Mouse (Mus musculus): ENCODE data around the gene Mkrn2. TPM values are rescaled to one million over a fixed set of nuclear protein-coding genes. Genes with fewer than 3 reads are reported as not detected.

Mkrn2 gene
- total and polyA plus RNA-seq, 2 experiments from 2014 or later, result 19.1 to 34.4 TPM

DNA sequence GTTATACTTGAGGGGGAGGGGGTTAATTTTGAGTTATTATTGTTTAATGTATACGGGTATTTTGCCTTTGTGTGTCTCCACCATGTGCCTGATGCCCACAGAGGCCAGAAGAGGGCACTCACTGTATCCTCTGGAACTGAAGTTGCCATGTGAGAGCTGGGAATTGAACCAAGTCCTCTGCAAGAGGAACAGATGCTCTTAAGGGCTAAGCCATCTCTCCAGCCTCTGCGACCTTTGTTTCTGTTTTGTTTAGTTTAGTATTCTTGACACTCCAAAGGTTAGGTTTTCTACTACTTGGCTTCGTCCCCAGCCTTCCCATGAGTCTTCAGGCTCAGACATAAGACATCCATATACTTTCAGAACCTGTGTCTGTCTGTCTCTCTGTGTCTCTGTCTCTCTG lies 17.5 kb upstream of the Mkrn2 start:
- Histone ChIP-seq H3K9ac (replicated peaks; ENCODE audit: low read length, poor library complexity, severe bottlenecking) (no peak overlapping the region), H3K9me3 (ENCODE audit: low read length) (no peaks in the 10 kb centered on the region), H3K27ac (ENCODE audit: low read depth, low read length) (no peak overlapping the region), H3K4me3 (ENCODE audit: low read depth, low read length) (no peak overlapping the region), H3K4me2 (ENCODE audit: low read depth, low read length, poor library complexity, severe bottlenecking) (no peak overlapping the region), H3K4me1 (ENCODE audit: insufficient read depth, low read length) (no peaks in the 10 kb centered on the region), H3K27me3 (ENCODE audit: insufficient read depth, low read length) (no peaks in the 10 kb centered on the region), H3K36me3 (ENCODE audit: insufficient read depth, low read length) (peaks cover 9% of the 10 kb centered on the region; the same call in 1 of the 2 replicates)
- DNase-seq (ENCODE audit: low spot score) (no peak), ATAC-seq (ENCODE audit: low FRiP score) (no peak)
- whole genome bisulfite sequencing, result 84% methylated on average over 3 of the region's 3 CpGs
- TF ChIP-seq CTCF (IDR thresholded peaks at IDR 0.05), result no peak

GRCm38 (mm10) chr6:115586321-115586720 lies 15.4 kb upstream of the Mkrn2 start:
- H3K27ac ChIP-seq (ENCODE audit: low read depth, low read length), result no peak overlapping the region
- H3K27me3 ChIP-seq (ENCODE audit: insufficient read depth, low read length), result no peaks in the 10 kb centered on the region
- DNase-seq (ENCODE audit: low spot score) (no peak), ATAC-seq (ENCODE audit: low FRiP score) (no peak)
- no peaks in the 10 kb centered on the region for H3K9me3 ChIP-seq (ENCODE audit: low read length)
- no peak overlapping the region for H3K4me2 ChIP-seq (ENCODE audit: low read depth, low read length, poor library complexity, severe bottlenecking)
- no peaks in the 10 kb centered on the region for H3K4me1 ChIP-seq (ENCODE audit: insufficient read depth, low read length)
- no peak overlapping the region for H3K9ac ChIP-seq (replicated peaks; ENCODE audit: low read length, poor library complexity, severe bottlenecking)
- H3K4me3 ChIP-seq (ENCODE audit: low read depth, low read length), result no peak overlapping the region
- no peaks in the 10 kb centered on the region for H3K36me3 ChIP-seq (ENCODE audit: insufficient read depth, low read length)
- no peak for TF ChIP-seq CTCF (IDR thresholded peaks at IDR 0.05)
- WGBS, result 86% methylated on average over 10 of the region's 10 CpGs

DNA sequence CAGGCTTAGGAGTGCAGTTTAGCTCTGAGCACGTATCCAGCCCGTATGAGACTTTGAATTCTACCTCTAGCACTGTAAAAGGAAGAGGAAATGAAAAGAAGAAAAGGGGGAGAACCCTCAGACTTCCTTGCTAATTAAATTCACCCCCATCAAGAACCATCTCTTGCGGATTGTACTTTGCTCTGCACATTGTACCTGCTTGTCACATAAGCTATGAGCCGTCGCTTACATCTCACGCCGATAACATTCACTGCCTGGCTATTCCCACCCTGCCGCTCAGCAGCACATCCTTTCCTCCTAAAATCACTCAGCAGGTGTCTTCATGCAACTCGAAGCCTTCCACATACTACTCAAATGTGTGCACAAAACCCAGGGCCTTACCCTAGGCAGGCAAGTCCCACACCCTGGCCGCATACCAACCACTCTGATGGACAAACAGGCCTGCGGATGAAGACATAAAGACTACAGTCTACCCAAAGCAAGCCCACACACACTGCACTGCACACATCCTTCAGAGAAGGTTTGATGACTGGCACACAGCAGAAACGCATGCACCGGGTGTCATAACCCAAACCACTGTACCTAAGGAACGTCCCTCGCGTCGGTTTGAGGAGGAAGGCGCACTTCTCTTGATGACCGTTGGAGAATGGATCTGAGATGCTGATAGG lies 9.9 kb upstream of the Mkrn2 start:
- no peak overlapping the region for H3K27ac ChIP-seq (ENCODE audit: low read depth, low read length)
- ATAC-seq (ENCODE audit: low FRiP score) (no peak), DNase-seq (ENCODE audit: low spot score) (no peak)
- H3K9me3 ChIP-seq (ENCODE audit: low read length), result no peaks in the 10 kb centered on the region
- no peaks in the 10 kb centered on the region for H3K36me3 ChIP-seq (ENCODE audit: insufficient read depth, low read length)
- WGBS, result 87% methylated on average over 19 of the region's 19 CpGs
- no peak overlapping the region for H3K9ac ChIP-seq (replicated peaks; ENCODE audit: low read length, poor library complexity, severe bottlenecking)
- no peaks in the 10 kb centered on the region for H3K4me1 ChIP-seq (ENCODE audit: insufficient read depth, low read length)
- H3K4me2 ChIP-seq (ENCODE audit: low read depth, low read length, poor library complexity, severe bottlenecking), result no peak overlapping the region
- H3K27me3 ChIP-seq (ENCODE audit: insufficient read depth, low read length), result no peaks in the 10 kb centered on the region; the same call in 1 of the 2 replicates
- TF ChIP-seq CTCF (IDR thresholded peaks at IDR 0.05), result no peak
- H3K4me3 ChIP-seq (ENCODE audit: low read depth, low read length), result no peak overlapping the region

GRCm38 (mm10) chr6:115592458-115592857 lies 9.2 kb upstream of the Mkrn2 start, which contains the start of gene Mkrn2os:
Gene Mkrn2os (minus strand): TSS chr6:115592576.
- Histone ChIP-seq H3K36me3 (ENCODE audit: insufficient read depth, low read length) (no peaks in the 10 kb centered on the region), H3K27ac (ENCODE audit: low read depth, low read length) (no peak within 1 kb of the TSS), H3K27me3 (ENCODE audit: insufficient read depth, low read length) (no peaks in the 10 kb centered on the region; the same call in 1 of the 2 replicates), H3K4me2 (ENCODE audit: low read depth, low read length, poor library complexity, severe bottlenecking) (no peak within 1 kb of the TSS), H3K9me3 (ENCODE audit: low read length) (no peaks in the 10 kb centered on the region), H3K4me3 (ENCODE audit: low read depth, low read length) (no peak within 1 kb of the TSS), H3K9ac (replicated peaks; ENCODE audit: low read length, poor library complexity, severe bottlenecking) (no peak within 1 kb of the TSS), H3K4me1 (ENCODE audit: insufficient read depth, low read length) (no peaks in the 10 kb centered on the region)
- ATAC-seq (ENCODE audit: low FRiP score) (no peak), DNase-seq (ENCODE audit: low spot score) (no peak)
- no peak for TF ChIP-seq CTCF (IDR thresholded peaks at IDR 0.05)
- WGBS, result 73% methylated on average over 5 of the region's 5 CpGs

DNA sequence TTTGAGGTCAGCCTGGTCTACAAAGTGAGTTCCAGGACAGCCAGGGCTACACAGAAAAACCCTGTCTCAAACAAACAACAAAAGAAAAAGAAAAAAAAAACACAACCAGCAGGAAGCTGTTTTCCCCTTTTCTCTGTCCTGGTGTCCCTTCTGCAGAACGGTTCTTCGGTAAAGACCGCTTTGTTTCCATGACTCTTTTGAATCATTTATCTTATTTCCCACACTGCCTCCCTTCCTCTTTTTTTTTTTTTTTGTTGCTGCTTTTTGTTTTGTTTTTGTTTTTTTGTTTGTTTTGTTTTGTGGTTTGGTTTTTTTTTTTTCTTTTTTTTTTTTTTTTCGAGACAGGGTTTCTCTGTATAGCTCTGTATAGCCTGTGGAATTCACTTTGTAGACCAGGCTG lies 8.4 kb upstream of the Mkrn2 start:
- Histone ChIP-seq H3K9me3 (ENCODE audit: low read length) (no peaks in the 10 kb centered on the region), H3K27ac (ENCODE audit: low read depth, low read length) (no peak overlapping the region), H3K4me1 (ENCODE audit: insufficient read depth, low read length) (no peaks in the 10 kb centered on the region), H3K4me3 (ENCODE audit: low read depth, low read length) (no peak overlapping the region), H3K27me3 (ENCODE audit: insufficient read depth, low read length) (no peaks in the 10 kb centered on the region; the same call in 1 of the 2 replicates), H3K4me2 (ENCODE audit: low read depth, low read length, poor library complexity, severe bottlenecking) (no peak overlapping the region), H3K36me3 (ENCODE audit: insufficient read depth, low read length) (no peaks in the 10 kb centered on the region), H3K9ac (replicated peaks; ENCODE audit: low read length, poor library complexity, severe bottlenecking) (no peak overlapping the region)
- no peak for TF ChIP-seq CTCF (IDR thresholded peaks at IDR 0.05)
- ATAC-seq (ENCODE audit: low FRiP score) (no peak), DNase-seq (ENCODE audit: low spot score) (no peak)
- 70% methylated on average over 4 of the region's 4 CpGs for WGBS

DNA sequence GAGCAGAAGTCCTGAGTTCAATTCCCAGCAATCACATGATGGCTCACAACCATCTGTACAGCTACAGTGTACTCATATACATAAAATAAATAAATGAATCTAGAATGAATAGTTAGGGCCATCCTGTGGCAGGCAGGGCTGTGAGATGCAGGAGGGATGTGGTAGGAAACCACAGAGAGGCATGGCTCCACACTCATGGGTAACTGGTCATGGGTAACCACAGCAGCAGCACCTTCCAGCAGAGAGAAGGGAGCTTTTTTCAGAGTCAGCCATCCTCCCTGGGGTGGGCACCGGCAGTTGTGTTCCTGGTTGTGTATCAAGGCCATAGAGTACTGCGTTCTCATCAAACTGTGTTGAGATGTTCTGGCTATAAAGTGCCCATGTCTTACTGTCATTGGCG lies 7.2 kb upstream of the Mkrn2 start:
- no peak for TF ChIP-seq CTCF (IDR thresholded peaks at IDR 0.05)
- Histone ChIP-seq H3K4me3 (ENCODE audit: low read depth, low read length) (no peak overlapping the region), H3K4me1 (ENCODE audit: insufficient read depth, low read length) (no peaks in the 10 kb centered on the region), H3K9me3 (ENCODE audit: low read length) (no peaks in the 10 kb centered on the region), H3K27me3 (ENCODE audit: insufficient read depth, low read length) (no peaks in the 10 kb centered on the region; the same call in 1 of the 2 replicates), H3K4me2 (ENCODE audit: low read depth, low read length, poor library complexity, severe bottlenecking) (no peak overlapping the region), H3K27ac (ENCODE audit: low read depth, low read length) (no peak overlapping the region), H3K36me3 (ENCODE audit: insufficient read depth, low read length) (no peaks in the 10 kb centered on the region), H3K9ac (replicated peaks; ENCODE audit: low read length, poor library complexity, severe bottlenecking) (no peak overlapping the region)
- WGBS, result 88% methylated on average over 3 of the region's 3 CpGs
- ATAC-seq (ENCODE audit: low FRiP score), result no peak
- no peak for DNase-seq (ENCODE audit: low spot score)

Data from midbrain, postnatal 0 days (tissue).